Mouse (Mus musculus): Measurements from ENCODE around the gene Amigo2. TPM values are rescaled to one million over a fixed set of nuclear protein-coding genes. Genes with fewer than 3 reads are reported as not detected.

Amigo2 gene
- polyA plus RNA-seq, 1 experiment from 2014 or later = 6.5 TPM

DNA sequence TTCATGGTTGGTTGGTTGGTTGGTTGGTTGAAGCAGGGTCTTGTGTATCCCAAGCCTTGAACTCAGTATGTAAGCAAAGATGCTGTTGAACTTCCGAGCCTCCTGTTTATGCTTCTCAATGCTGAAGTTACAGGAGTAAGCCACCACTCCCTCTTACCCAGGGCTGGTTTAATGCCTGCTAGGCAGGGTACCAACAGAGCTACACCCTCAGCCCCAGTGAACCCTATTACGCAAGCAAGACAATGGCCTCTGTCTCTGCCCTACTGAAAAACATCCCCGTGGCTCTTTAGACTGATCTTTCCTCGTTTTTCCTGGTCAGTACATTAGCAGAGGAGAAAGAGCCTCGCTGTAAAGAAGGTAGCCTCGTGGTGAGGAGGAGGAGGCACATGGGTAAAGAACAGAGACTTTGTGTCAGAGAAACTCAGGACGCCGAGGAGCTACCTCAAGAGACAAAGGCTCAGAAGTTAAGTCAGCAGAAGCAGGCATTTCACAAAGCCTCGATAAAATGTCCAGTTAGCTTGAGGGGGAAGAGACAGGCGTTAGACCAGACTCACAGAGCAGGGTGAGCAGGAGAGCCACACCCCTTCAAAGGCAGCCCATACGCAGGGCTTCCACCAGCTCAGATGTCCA is 13.0 kb upstream of the Amigo2 start:
- Histone ChIP-seq H3K4me1 (no peaks in the 10 kb centered on the region), H3K4me3 (no peak overlapping the region), H3K27ac (no peak overlapping the region), H3K9me3 (no peaks in the 10 kb centered on the region), H3K4me2 (replicated peaks) (no peak overlapping the region), H3K9ac (no peak overlapping the region), H3K27me3 (no peaks in the 10 kb centered on the region), H3K36me3 (no peaks in the 10 kb centered on the region)
- ATAC-seq (ENCODE audit: insufficient number of reproducible peaks, insufficient read depth, low FRiP score, low TSS enrichment) = no peak
- 70% methylated on average over 11 of the region's 11 CpGs for WGBS

DNA sequence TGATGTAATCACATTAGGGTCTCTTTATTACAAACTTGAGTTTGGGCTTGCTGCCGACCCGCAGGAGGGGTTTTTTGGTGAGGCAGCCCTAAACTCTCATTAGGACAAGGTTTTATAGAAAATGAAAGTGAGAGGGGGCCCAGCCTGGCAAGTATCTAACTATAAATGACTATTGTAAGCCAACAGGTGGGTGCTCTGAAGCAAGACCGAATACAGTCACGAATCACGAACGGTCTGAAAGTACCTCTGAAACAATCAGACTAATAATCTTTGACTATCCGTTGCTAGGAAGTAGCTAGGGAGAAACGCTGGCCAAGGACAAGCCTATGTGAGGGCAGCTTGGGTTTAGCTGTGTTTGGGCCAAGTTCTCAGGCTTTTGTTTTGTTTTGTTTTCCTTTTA is 12.2 kb upstream of the Amigo2 start:
- Histone ChIP-seq H3K27me3 (no peaks in the 10 kb centered on the region), H3K4me3 (no peak overlapping the region), H3K36me3 (no peaks in the 10 kb centered on the region), H3K9ac (no peak overlapping the region), H3K4me2 (replicated peaks) (no peak overlapping the region), H3K4me1 (no peaks in the 10 kb centered on the region), H3K9me3 (no peaks in the 10 kb centered on the region), H3K27ac (no peak overlapping the region)
- 85% methylated on average over 8 of the region's 8 CpGs for WGBS
- ATAC-seq (ENCODE audit: insufficient number of reproducible peaks, insufficient read depth, low FRiP score, low TSS enrichment) = no peak

DNA sequence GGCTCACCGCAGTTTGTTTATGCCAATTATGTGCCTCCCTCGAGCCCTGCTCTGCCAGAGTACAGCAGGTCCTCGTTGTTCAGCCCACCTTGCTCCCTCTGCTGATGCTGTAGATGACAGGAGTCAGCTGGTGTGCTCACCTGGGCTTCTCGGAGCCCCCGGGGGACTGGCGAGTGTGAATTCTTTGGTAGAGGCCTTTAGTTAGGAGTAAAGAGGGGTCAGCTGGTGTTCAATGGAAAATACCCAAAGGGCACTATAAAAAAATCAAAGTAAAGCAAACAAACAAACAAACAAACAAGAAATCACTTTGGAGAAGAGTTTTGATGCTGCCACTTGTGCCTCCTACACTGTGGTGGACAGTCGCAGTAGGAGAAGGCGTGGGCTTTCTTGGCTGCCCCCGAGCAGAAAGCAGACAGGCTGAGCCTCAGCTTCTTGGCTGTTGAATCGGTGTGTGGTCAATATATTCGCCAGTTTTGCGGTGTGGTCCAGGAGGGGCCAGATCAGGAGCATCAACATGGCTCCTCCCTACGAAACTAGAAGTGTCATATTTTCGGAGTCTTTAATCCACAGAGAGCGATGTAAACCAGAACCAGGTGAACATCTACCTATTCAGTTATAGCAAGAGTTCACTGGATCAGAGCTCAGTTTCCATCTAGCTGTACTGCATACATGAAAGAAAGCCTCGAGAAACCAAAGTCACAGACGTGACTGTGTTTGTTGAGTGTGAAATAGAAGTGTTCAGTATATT is 11.6 kb upstream of the Amigo2 start:
- Histone ChIP-seq H3K4me1 (no peaks in the 10 kb centered on the region), H3K27ac (no peak overlapping the region), H3K9ac (no peak overlapping the region), H3K9me3 (no peaks in the 10 kb centered on the region), H3K27me3 (no peaks in the 10 kb centered on the region), H3K36me3 (no peaks in the 10 kb centered on the region), H3K4me2 (replicated peaks) (no peak overlapping the region), H3K4me3 (no peak overlapping the region)
- no peak for ATAC-seq (ENCODE audit: insufficient number of reproducible peaks, insufficient read depth, low FRiP score, low TSS enrichment)
- 83% methylated on average over 17 of the region's 17 CpGs for WGBS

DNA sequence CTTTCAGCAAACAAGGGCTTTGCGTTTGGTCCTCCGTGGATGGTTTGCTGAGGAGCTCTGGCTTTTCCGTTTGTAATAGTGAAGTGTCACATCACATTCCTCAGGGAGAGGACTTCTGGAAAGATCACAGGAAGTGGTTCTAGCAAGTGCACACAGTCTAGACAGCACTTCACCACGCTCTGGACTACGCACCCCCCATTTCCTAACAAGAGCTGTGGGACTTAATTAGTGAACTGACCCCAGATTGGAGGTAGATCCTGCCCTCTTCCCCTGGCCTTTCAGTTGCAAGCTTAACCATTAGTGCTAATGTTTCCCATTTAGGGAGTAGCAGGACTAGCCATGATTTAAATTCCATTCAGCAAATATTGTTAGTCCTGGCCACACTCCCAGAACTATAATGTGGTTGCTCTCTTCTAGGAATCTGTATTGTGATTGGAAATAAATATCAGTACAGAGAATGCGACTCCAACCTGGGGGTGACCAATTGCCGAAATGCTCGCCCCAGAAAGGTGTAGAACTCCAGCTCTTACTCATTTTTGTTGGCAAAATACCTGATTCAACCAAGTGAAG is 10.2 kb upstream of the Amigo2 start:
- Histone ChIP-seq H3K4me3 (no peak overlapping the region), H3K36me3 (no peaks in the 10 kb centered on the region), H3K27ac (no peak overlapping the region), H3K4me1 (no peaks in the 10 kb centered on the region), H3K4me2 (replicated peaks) (no peak overlapping the region), H3K9ac (no peak overlapping the region), H3K27me3 (no peaks in the 10 kb centered on the region), H3K9me3 (no peaks in the 10 kb centered on the region)
- ATAC-seq (ENCODE audit: insufficient number of reproducible peaks, insufficient read depth, low FRiP score, low TSS enrichment) = no peak
- 64% methylated on average over 8 of the region's 8 CpGs for WGBS

- H3K27ac ChIP-seq = no peak overlapping the region
- H3K9ac ChIP-seq = no peak overlapping the region
- ATAC-seq (ENCODE audit: insufficient number of reproducible peaks, insufficient read depth, low FRiP score, low TSS enrichment) = no peak
- H3K4me1 ChIP-seq = no peaks in the 10 kb centered on the region
- no peaks in the 10 kb centered on the region for H3K9me3 ChIP-seq
- no peak overlapping the region for H3K4me2 ChIP-seq (replicated peaks)
- H3K27me3 ChIP-seq = no peaks in the 10 kb centered on the region
- H3K4me3 ChIP-seq = no peak overlapping the region
- no peaks in the 10 kb centered on the region for H3K36me3 ChIP-seq
- WGBS = 88% methylated on average over 11 of the region's 11 CpGs
These were observed 9.3 kb upstream of the Amigo2 start for GRCm38 (mm10) chr15:97256411-97256810.

DNA sequence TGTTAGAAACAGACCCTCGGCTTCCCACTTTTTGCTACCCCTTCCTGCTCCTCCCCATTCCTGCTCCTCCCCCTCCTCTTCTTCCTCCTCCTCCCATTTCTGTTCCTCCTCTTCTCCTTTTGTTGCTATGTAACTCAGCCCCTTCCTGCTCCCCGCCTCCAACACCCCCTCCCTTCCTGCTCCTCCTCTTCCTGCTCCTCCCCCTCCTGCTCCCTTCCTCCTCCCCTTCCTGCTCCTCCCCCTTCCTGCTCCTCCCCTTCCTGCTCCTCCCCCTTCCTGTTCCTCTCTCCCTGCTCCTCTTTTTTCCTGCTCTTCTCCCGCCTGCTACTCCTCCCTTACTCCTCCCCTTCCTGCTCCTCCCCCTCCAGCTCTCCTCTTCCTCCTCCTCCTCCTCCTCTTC is 8.7 kb upstream of the Amigo2 start:
- WGBS = 92% methylated on average over 3 of the region's 3 CpGs
- H3K4me3 ChIP-seq = no peak overlapping the region
- no peak overlapping the region for H3K9ac ChIP-seq
- H3K9me3 ChIP-seq = no peaks in the 10 kb centered on the region
- H3K36me3 ChIP-seq = no peaks in the 10 kb centered on the region
- no peak overlapping the region for H3K27ac ChIP-seq
- no peaks in the 10 kb centered on the region for H3K4me1 ChIP-seq
- H3K4me2 ChIP-seq (replicated peaks) = no peak overlapping the region
- no peaks in the 10 kb centered on the region for H3K27me3 ChIP-seq
- no peak for ATAC-seq (ENCODE audit: insufficient number of reproducible peaks, insufficient read depth, low FRiP score, low TSS enrichment)

- H3K4me2 ChIP-seq (replicated peaks) = no peak overlapping the region
- H3K4me3 ChIP-seq = no peak overlapping the region
- no peaks in the 10 kb centered on the region for H3K36me3 ChIP-seq
- H3K9ac ChIP-seq = no peak overlapping the region
- no peaks in the 10 kb centered on the region for H3K4me1 ChIP-seq
- no peak for ATAC-seq (ENCODE audit: insufficient number of reproducible peaks, insufficient read depth, low FRiP score, low TSS enrichment)
- H3K9me3 ChIP-seq = no peaks in the 10 kb centered on the region
- no peak overlapping the region for H3K27ac ChIP-seq
- H3K27me3 ChIP-seq = no peaks in the 10 kb centered on the region
- 90% methylated on average over 4 of the region's 4 CpGs for WGBS
These were observed 7.3 kb upstream of the Amigo2 start for GRCm38 (mm10) chr15:97254375-97254774.

- no peaks in the 10 kb centered on the region for H3K9me3 ChIP-seq
- no peak overlapping the region for H3K9ac ChIP-seq
- no peak overlapping the region for H3K27ac ChIP-seq
- no peak overlapping the region for H3K4me3 ChIP-seq
- H3K36me3 ChIP-seq = no peaks in the 10 kb centered on the region
- ATAC-seq (ENCODE audit: insufficient number of reproducible peaks, insufficient read depth, low FRiP score, low TSS enrichment) = no peak
- H3K27me3 ChIP-seq = no peaks in the 10 kb centered on the region
- H3K4me1 ChIP-seq = peaks cover 3% of the 10 kb centered on the region; the same call in 1 of the 2 replicates
- no peak overlapping the region for H3K4me2 ChIP-seq (replicated peaks)
- WGBS = 77% methylated on average over 8 of the region's 8 CpGs
These were observed 5.5 kb upstream of the Amigo2 start for GRCm38 (mm10) chr15:97252493-97253034.

- no peak for ATAC-seq (ENCODE audit: insufficient number of reproducible peaks, insufficient read depth, low FRiP score, low TSS enrichment)
- peaks cover 15% of the 10 kb centered on the region for H3K27me3 ChIP-seq
- no peak overlapping the region for H3K4me2 ChIP-seq (replicated peaks)
- WGBS = 93% methylated on average over 10 of the region's 10 CpGs
- H3K27ac ChIP-seq = no peak overlapping the region
- no peaks in the 10 kb centered on the region for H3K9me3 ChIP-seq
- H3K4me1 ChIP-seq = peaks cover 6% of the 10 kb centered on the region; the same call in 1 of the 2 replicates
- H3K4me3 ChIP-seq = no peak overlapping the region
- no peaks in the 10 kb centered on the region for H3K36me3 ChIP-seq
- no peak overlapping the region for H3K9ac ChIP-seq
These were observed 2.2 kb upstream of the Amigo2 start for GRCm38 (mm10) chr15:97249322-97249721.

DNA sequence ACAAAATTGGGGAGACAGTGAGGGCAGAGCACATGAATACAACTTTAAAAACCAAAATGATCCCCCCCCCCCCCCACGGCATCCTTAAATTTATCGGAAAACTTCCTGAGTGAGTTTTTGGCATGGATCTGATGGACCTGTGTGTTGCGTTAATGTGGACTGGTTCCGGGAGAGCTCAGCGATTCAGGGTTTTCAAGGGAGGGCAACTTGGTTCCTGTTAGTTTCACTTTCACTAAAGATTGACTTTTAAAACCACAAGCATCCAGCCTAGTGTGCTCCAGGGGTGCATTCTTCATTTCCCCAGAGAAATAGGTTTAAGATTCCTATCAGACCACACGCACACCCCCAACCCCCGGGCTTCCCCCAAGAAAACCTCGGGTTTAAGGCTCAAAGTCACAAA is 1.2 kb upstream of the Amigo2 start:
- Histone ChIP-seq H3K4me1 (peaks cover 6% of the 10 kb centered on the region; the same call in 1 of the 2 replicates), H3K4me2 (replicated peaks) (peak overlapping the region; percentile 92), H3K4me3 (peak overlapping the region; percentile 80), H3K36me3 (no peaks in the 10 kb centered on the region), H3K9me3 (no peaks in the 10 kb centered on the region), H3K27ac (no peak overlapping the region), H3K9ac (no peak overlapping the region), H3K27me3 (peaks cover 15% of the 10 kb centered on the region)
- WGBS = 20% methylated on average over 8 of the region's 8 CpGs
- no peak for ATAC-seq (ENCODE audit: insufficient number of reproducible peaks, insufficient read depth, low FRiP score, low TSS enrichment)

GRCm38 (mm10) chr15:97247791-97248161 is 689 bp upstream of the Amigo2 start:
- no peak for ATAC-seq (ENCODE audit: insufficient number of reproducible peaks, insufficient read depth, low FRiP score, low TSS enrichment)
- peaks cover 6% of the 10 kb centered on the region; the same call in 1 of the 2 replicates for H3K4me1 ChIP-seq

DNA sequence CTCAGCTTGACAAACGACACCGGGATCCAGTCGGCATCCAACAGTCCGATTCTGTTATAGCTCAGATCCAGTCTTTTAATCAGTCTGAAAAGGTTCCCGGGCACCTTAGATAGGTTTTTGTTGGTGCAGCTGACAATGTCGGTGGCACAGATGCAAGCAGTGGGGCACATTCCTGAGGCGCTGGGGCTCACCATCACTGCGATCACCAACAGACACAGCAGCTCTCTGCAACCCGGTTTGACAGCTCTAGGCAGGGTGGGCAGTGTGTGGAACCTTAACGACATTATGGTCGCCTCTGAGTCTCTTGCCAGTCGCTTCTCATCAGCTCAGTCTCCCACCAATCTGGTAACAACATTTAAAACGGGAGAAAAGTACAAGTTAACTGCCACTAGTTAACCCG is 831 bp downstream of the Amigo2 start:
- Histone ChIP-seq H3K4me3 (peak overlapping the region; percentile 80), H3K4me2 (replicated peaks) (peak overlapping the region; percentile 92), H3K9me3 (no peaks in the 10 kb centered on the region), H3K27ac (no peak overlapping the region), H3K36me3 (no peaks in the 10 kb centered on the region), H3K9ac (no peak overlapping the region), H3K4me1 (peaks cover 6% of the 10 kb centered on the region; the same call in 1 of the 2 replicates), H3K27me3 (peaks cover 15% of the 10 kb centered on the region)
- no peak for ATAC-seq (ENCODE audit: insufficient number of reproducible peaks, insufficient read depth, low FRiP score, low TSS enrichment)
- WGBS = 26% methylated on average over 14 of the region's 14 CpGs

More at GRCm38 (mm10) chr15:97247791-97248161, 689 bp upstream of the Amigo2 start:
- peaks cover 15% of the 10 kb centered on the region for H3K27me3 ChIP-seq
- no peaks in the 10 kb centered on the region for H3K9me3 ChIP-seq
- WGBS = 1% methylated on average over 14 of the region's 14 CpGs
- no peaks in the 10 kb centered on the region for H3K36me3 ChIP-seq
- H3K27ac ChIP-seq = peak overlapping the region; percentile 72; the same call in 1 of the 2 replicates
- H3K4me2 ChIP-seq (replicated peaks) = peak overlapping the region; percentile 92
- peak overlapping the region; percentile 85 for H3K9ac ChIP-seq
- peak overlapping the region; percentile 80 for H3K4me3 ChIP-seq

All from embryonic facial prominence, embryonic 12.5 days (tissue).